Mouse (Mus musculus) heart, adult 8-10 months (tissue): ENCODE data around the gene Ccl7. TPM values are rescaled to one million over a fixed set of nuclear protein-coding genes. Genes with fewer than 3 reads are reported as not detected.

Source experiments
- total RNA-seq, 4 experiments: library from RNA; stranded (reverse); gene quantifications; 2 replicates each; pipeline ENCODE4 v1.2.4; 2022

The Ccl7 gene
- total RNA-seq, 4 experiments from 2014 or later, result 0.57 to 1.3 (median 1.1) TPM; not detected in 1

Other genes starting within 250 kb of the Ccl7 start
- gene 5530401A14Rik, start 185.0 kb upstream of the Ccl7 start, total RNA-seq, result under 1 TPM in 2 of 4 experiments, not detected in 2; 0.17 to 0.19 TPM
- under 1 TPM in 1 of 4 experiments, not detected in 3; 0.08 TPM for gene Asic2, start 77.3 kb upstream of the Ccl7 start, total RNA-seq
- gene Ccl2, start 10.1 kb upstream of the Ccl7 start, total RNA-seq, result 1 to 10 TPM in 3 of 4 experiments, under 1 TPM in 1; 0.69 to 2.7 (median 1.7) TPM
- not detected for gene Gm17268, start 7.2 kb upstream of the Ccl7 start, total RNA-seq
- gene Ccl11, start 12.1 kb downstream of the Ccl7 start, total RNA-seq, result 1 to 10 TPM; 2.4 to 5.2 (median 3.8) TPM
- 1 to 10 TPM in 2 of 4 experiments, under 1 TPM in 1, not detected in 1; 0.57 to 3.5 (median 1.3) TPM for gene Ccl12, start 56.1 kb downstream of the Ccl7 start, total RNA-seq
- 1 to 10 TPM in 2 of 4 experiments, under 1 TPM in 1, not detected in 1; 0.60 to 1.4 (median 1.4) TPM for gene Ccl8, start 69.5 kb downstream of the Ccl7 start, total RNA-seq